9 mouse cellular contexts compared by ENCODE assay signal in the genomic region with DNA sequence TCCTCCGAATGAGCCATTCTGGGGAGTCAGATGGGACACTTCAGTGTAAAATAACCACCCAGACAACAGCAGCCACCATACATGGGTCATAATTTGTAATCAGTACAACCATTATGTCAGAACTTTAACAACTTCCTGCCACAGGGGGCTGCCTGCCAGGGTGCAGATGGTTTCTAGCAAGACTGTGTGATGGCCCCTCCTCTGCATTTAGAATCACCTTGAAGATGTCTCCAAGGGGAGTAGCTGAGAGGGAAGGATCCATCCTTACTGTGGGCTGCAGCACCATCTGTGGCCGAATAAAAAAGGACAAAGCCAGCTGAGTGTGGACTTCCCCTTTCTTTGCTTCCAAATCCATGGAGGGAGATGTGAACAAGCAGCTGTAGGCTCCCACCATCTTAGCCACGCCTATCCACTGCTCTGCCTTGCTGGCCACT. TPM values are rescaled to one million over a fixed set of nuclear protein-coding genes. Genes with fewer than 3 reads are reported as not detected.
DNase-seq lines count a peak whose midpoint lies in the region; ATAC-seq lines count a peak whose summit lies in the region.
"Had no signal": no experiment of that assay in that cellular context is flagged by ENCODE, and none has a peak within 500 bp of the region (broad histone marks: within the 10 kb centered on the region; RNA-seq: fewer than 3 reads in every experiment).

No protein-coding gene starts in this region.

- ATAC-seq in kidney, embryonic 14.5 days (ENCODE audit: low FRiP score, low TSS enrichment): peak; percentile 65; the same call in 1 of the 2 replicates
- ATAC-seq in embryonic facial prominence, embryonic 13.5 days (ENCODE audit: insufficient number of reproducible peaks, insufficient read depth, low FRiP score, low TSS enrichment, low read depth): no peak

- H3K4me3 ChIP-seq in kidney, embryonic 14.5 days (ENCODE audit: low read length): peak overlapping the region; percentile 13; the same call in 1 of the 2 replicates
- H3K4me3 ChIP-seq in embryonic facial prominence, embryonic 13.5 days: no peak overlapping the region
- peak overlapping the region; percentile 38 for H3K4me3 ChIP-seq in limb, embryonic 10.5 days
- H3K4me3 ChIP-seq: neural tube, embryonic 12.5 days had no signal

- peaks cover 15% of the 10 kb centered on the region; the same call in 1 of the 2 replicates for H3K4me1 ChIP-seq in kidney, embryonic 14.5 days (ENCODE audit: control insufficient read depth, insufficient read depth, low read length)
- peaks cover 32% of the 10 kb centered on the region for H3K4me1 ChIP-seq in embryonic facial prominence, embryonic 13.5 days
- peaks cover 39% of the 10 kb centered on the region for H3K4me1 ChIP-seq in limb, embryonic 10.5 days

- no peaks in the 10 kb centered on the region for H3K27me3 ChIP-seq in kidney, embryonic 14.5 days (ENCODE audit: control insufficient read depth, insufficient read depth, low read length)
- no peaks in the 10 kb centered on the region for H3K27me3 ChIP-seq in embryonic facial prominence, embryonic 13.5 days
- H3K27me3 ChIP-seq in limb, embryonic 10.5 days (ENCODE audit: low read depth, poor library complexity, severe bottlenecking): no peaks in the 10 kb centered on the region
- H3K27me3 ChIP-seq: neural tube, embryonic 12.5 days had no signal

- 0 out of 2 replicates have a peak overlapping the region, but pooled peaks have one; percentile 31 for H3K9ac ChIP-seq in kidney, embryonic 14.5 days (ENCODE audit: low read depth, low read length)
- no peak overlapping the region for H3K9ac ChIP-seq in embryonic facial prominence, embryonic 13.5 days
- H3K9ac ChIP-seq: neural tube, embryonic 12.5 days had no signal

- H3K4me2 ChIP-seq in kidney, embryonic 14.5 days (replicated peaks; ENCODE audit: low read depth, low read length): peak overlapping the region; percentile 46
- peak overlapping the region; percentile 39 for H3K4me2 ChIP-seq in embryonic facial prominence, embryonic 13.5 days
- H3K4me2 ChIP-seq: neural tube, embryonic 12.5 days had no signal

- H3K27ac ChIP-seq in kidney, embryonic 14.5 days (ENCODE audit: low read depth, low read length): peak overlapping the region; percentile 80
- peak overlapping the region; percentile 23; the same call in 1 of the 2 replicates for H3K27ac ChIP-seq in embryonic facial prominence, embryonic 13.5 days
- H3K27ac ChIP-seq in limb, embryonic 10.5 days: peak overlapping the region; percentile 74
- H3K27ac ChIP-seq: neural tube, embryonic 12.5 days had no signal

- 22% methylated on average over 3 of the region's 3 CpGs for WGBS in kidney, embryonic 14.5 days
- WGBS in embryonic facial prominence, embryonic 13.5 days: 54% methylated on average over 3 of the region's 3 CpGs
- 53% methylated on average over 3 of the region's 3 CpGs for WGBS in limb, embryonic 10.5 days

- H3K36me3 ChIP-seq in kidney, embryonic 14.5 days (ENCODE audit: control insufficient read depth, insufficient read depth, low read length): peaks cover 12% of the 10 kb centered on the region; the same call in 1 of the 2 replicates
- H3K36me3 ChIP-seq in embryonic facial prominence, embryonic 13.5 days: peaks cover 26% of the 10 kb centered on the region
- H3K36me3 ChIP-seq in limb, embryonic 10.5 days: 0 out of 2 replicates have a peak, but pooled peaks cover 3% of the 10 kb centered on the region
- H3K36me3 ChIP-seq: neural tube, embryonic 12.5 days had no signal

- H3K9me3 ChIP-seq in kidney, embryonic 14.5 days (ENCODE audit: control insufficient read depth, low read length): no peaks in the 10 kb centered on the region
- H3K9me3 ChIP-seq in embryonic facial prominence, embryonic 13.5 days: no peaks in the 10 kb centered on the region
- H3K9me3 ChIP-seq in limb, embryonic 10.5 days (replicated peaks): no peaks in the 10 kb centered on the region
- H3K9me3 ChIP-seq: neural tube, embryonic 12.5 days had no signal

- no peak for DNase-seq in kidney, postnatal 36 days
- DNase-seq in 416B (ENCODE audit: low read depth): peak; percentile 58
- DNase-seq in limb, embryonic 10.5 days (ENCODE audit: low spot score): no peak
- DNase-seq in spleen, postnatal 4 days (ENCODE audit: low spot score in 2 of 2): no peak
- DNase-seq in thymus, postnatal 25 days: no peak
- DNase-seq in ovary, postnatal 14 days (ENCODE audit: low spot score): no peak

RNA-seq across cellular contexts. Expression of a gene that starts 21.7 kb away (rescaled TPM):
- polyA plus RNA-seq in kidney, embryonic 14.5 days (2014; fragmentation: Nextera tagmentation; extraction: Ambion mirVana): 14.7 and 15.5 TPM in 2 replicates
- 17.2 and 21.8 TPM in 2 replicates for polyA plus RNA-seq in embryonic facial prominence, embryonic 13.5 days (2015; fragmentation: Nextera tagmentation; extraction: Ambion mirVana)
- 4.3 and 6.6 TPM in 2 replicates for polyA plus RNA-seq in limb, embryonic 10.5 days (2016; fragmentation: Nextera tagmentation; extraction: Ambion mirVana)

Comparison
In these comparisons a context has a peak if more than half of its experiments do, and no peak if none do; other contexts are left out.
1. H3K27ac ChIP-seq: peak in every context shown above with its lines; median percentile 80 in kidney, embryonic 14.5 days; 74 in limb, embryonic 10.5 days; 23 in embryonic facial prominence, embryonic 13.5 days.